Mouse (Mus musculus): Measurements from ENCODE around the gene Gm5592.
"Not testable (repeated sequence)": the region's sequence is repeated elsewhere in the genome, so short reads cannot be mapped to it uniquely, and the experiment has no call there.

Gene Gm5592

GRCm38 (mm10) chr7:41153541-41153940 is at the start of gene Gm5592:
Gene Gm5592, plus strand, starts transcription at chr7:41153841.
- not testable (repeated sequence) for DNase-seq (ENCODE audit: low spot score in 2 of 2)

- DNase-seq (ENCODE audit: low spot score in 2 of 2): not testable (repeated sequence)
These were observed 2.2 kb downstream of the Gm5592 start for GRCm38 (mm10) chr7:41155806-41156205.

GRCm38 (mm10) chr7:41157879-41158278 is 4.2 kb downstream of the Gm5592 start:
- not testable (repeated sequence) for DNase-seq (ENCODE audit: low spot score in 2 of 2)

- not testable (repeated sequence) for DNase-seq (ENCODE audit: low spot score in 2 of 2)
These were observed 4.9 kb downstream of the Gm5592 start for GRCm38 (mm10) chr7:41158562-41158961.

GRCm38 (mm10) chr7:41193671-41194070 is 40.0 kb downstream of the Gm5592 start:
- no peak for DNase-seq (ENCODE audit: low spot score in 2 of 2)

Measured in frontal cortex, postnatal 14 days (tissue).